Mouse (Mus musculus) A20 (cell line): ENCODE data around the gene 2310022A10Rik.
A peak's percentile ranks its signal among the peaks of the same experiment; 100 is the strongest.

Source experiments
- DNase-seq: peaks from one replicate; pipeline ENCODE4 v3.0.0-alpha.2; 2011; ENCODE audit warnings: low read depth, low spot score

Gene 2310022A10Rik

GRCm38 (mm10) chr7:27552931-27553513 is at the start of gene 2310022A10Rik, which contains the start of gene Pld3:
2310022A10Rik (plus strand) TSS chr7:27553233.
Pld3 (minus strand) TSS chr7:27553218.
- DNase-seq, result peak; percentile 98

GRCm38 (mm10) chr7:27506765-27507370 is 46.2 kb upstream of the 2310022A10Rik start:
- peak; percentile 80 for DNase-seq

- DNase-seq, result peak; percentile 99
Measured at GRCm38 (mm10) chr7:27507711-27508647, 45.1 kb upstream of the 2310022A10Rik start.

GRCm38 (mm10) chr7:27508648-27509005 is 44.4 kb upstream of the 2310022A10Rik start:
- peak; percentile 82 for DNase-seq

GRCm38 (mm10) chr7:27510809-27511208 is 42.2 kb upstream of the 2310022A10Rik start:
- DNase-seq, result no peak

- DNase-seq, result no peak
Measured at GRCm38 (mm10) chr7:27514961-27515360, 38.1 kb upstream of the 2310022A10Rik start.

GRCm38 (mm10) chr7:27518314-27518713 is 34.7 kb upstream of the 2310022A10Rik start:
- no peak for DNase-seq

GRCm38 (mm10) chr7:27520104-27520503 is 32.9 kb upstream of the 2310022A10Rik start:
- peak; percentile 29 for DNase-seq

GRCm38 (mm10) chr7:27520599-27520998 is 32.4 kb upstream of the 2310022A10Rik start:
- no peak for DNase-seq

- DNase-seq, result no peak
Measured at GRCm38 (mm10) chr7:27522967-27523366, 30.1 kb upstream of the 2310022A10Rik start, which contains the start of gene Hipk4. Hipk4 (plus strand) TSS chr7:27523267.

GRCm38 (mm10) chr7:27523805-27524204 is 29.2 kb upstream of the 2310022A10Rik start:
- no peak for DNase-seq

- DNase-seq, result peak; percentile 80
Measured at GRCm38 (mm10) chr7:27526039-27526827, 26.8 kb upstream of the 2310022A10Rik start.

- no peak for DNase-seq
Measured at GRCm38 (mm10) chr7:27529070-27529469, 24.0 kb upstream of the 2310022A10Rik start.

GRCm38 (mm10) chr7:27530937-27531336 is 22.1 kb upstream of the 2310022A10Rik start:
- DNase-seq, result no peak

- DNase-seq, result no peak
Measured at GRCm38 (mm10) chr7:27531707-27532106, 21.3 kb upstream of the 2310022A10Rik start.

GRCm38 (mm10) chr7:27532480-27533050 is 20.5 kb upstream of the 2310022A10Rik start:
- DNase-seq, result no peak

- DNase-seq, result no peak
Measured at GRCm38 (mm10) chr7:27535386-27535785, 17.6 kb upstream of the 2310022A10Rik start.

GRCm38 (mm10) chr7:27536618-27537017 is 16.4 kb upstream of the 2310022A10Rik start:
- no peak for DNase-seq

GRCm38 (mm10) chr7:27537998-27538397 is 15.0 kb upstream of the 2310022A10Rik start:
- no peak for DNase-seq

- DNase-seq, result no peak
Measured at GRCm38 (mm10) chr7:27538797-27539196, 14.2 kb upstream of the 2310022A10Rik start.

- DNase-seq, result no peak
Measured at GRCm38 (mm10) chr7:27540521-27540920, 12.5 kb upstream of the 2310022A10Rik start.
